Mouse (Mus musculus) right cerebral cortex, adult 2 months (tissue): ENCODE measurements around the gene Rab33b.
A peak's percentile ranks its signal among the peaks of the same experiment; 100 is the strongest.

Source experiments
- DNase-seq, 2 experiments: peaks; one replicate each; pipeline ENCODE4 v3.0.0; 2021 to 2022; ENCODE audit warnings: low spot score in 2 of 2

Rab33b gene

GRCm38 (mm10) chr3:51511983-51512382 lies 28.3 kb downstream of the Rab33b start:
- no peak for DNase-seq

GRCm38 (mm10) chr3:51517467-51517866 lies 33.7 kb downstream of the Rab33b start:
- DNase-seq = no peak

- no peak for DNase-seq
Measured at GRCm38 (mm10) chr3:51517878-51518762, 34.4 kb downstream of the Rab33b start.

GRCm38 (mm10) chr3:51518763-51519121 lies 35.0 kb downstream of the Rab33b start:
- DNase-seq = no peak

GRCm38 (mm10) chr3:51521262-51521661 lies 37.5 kb downstream of the Rab33b start:
- no peak for DNase-seq

DNA sequence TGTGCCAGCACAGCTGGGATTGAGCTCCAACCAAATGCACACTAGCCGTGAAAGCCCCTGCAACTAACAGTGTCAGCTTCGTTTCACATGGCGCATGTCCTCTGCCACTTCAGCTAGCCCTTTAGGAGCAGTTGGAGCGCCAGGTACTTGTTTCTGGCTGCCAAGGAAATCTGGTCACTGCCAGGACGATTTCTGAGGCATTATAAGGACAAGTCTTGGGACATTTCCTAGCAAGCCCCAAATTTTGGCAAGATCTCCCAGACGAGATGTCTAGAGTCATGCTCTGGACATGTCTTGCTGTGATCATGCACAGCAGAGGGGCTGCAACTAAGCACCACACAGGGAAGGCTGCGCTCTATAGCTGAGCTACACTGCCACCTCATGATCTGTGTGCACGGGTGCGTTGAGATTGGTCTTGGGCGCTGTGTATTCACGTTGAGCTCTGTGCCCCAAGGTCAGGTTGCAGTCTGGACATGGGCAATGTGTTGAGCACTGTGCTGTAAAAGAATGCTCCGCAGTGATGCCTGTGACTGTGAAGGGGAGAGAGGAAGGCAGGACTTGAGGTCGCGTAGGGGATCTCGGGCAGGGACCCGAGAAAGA lies 41.6 kb downstream of the Rab33b start:
- DNase-seq = no peak

- DNase-seq = peak; percentile 72 to 75
Measured at GRCm38 (mm10) chr3:51526891-51527290, 43.2 kb downstream of the Rab33b start.

- no peak for DNase-seq
Measured at GRCm38 (mm10) chr3:51531473-51532281, 48.0 kb downstream of the Rab33b start.

DNA sequence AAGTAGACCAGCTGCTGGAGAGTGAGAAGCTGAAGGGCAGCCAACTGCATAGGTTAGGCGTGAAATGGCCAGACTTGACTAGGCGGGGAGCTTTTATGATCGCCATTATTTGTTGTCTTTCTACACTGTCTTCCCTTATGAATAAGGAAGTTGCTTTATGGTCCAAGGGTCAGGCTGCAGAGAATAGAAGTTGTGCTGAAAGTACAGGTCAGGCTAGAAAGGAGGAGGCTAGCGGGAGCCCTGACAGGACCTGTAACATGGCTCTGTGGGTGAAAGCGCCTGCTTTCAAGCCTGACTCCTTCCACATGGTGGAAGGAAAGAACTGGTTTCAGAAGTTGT lies 48.5 kb downstream of the Rab33b start:
- DNase-seq = no peak

- DNase-seq = no peak
Measured at GRCm38 (mm10) chr3:51533573-51533972, 49.9 kb downstream of the Rab33b start.

DNA sequence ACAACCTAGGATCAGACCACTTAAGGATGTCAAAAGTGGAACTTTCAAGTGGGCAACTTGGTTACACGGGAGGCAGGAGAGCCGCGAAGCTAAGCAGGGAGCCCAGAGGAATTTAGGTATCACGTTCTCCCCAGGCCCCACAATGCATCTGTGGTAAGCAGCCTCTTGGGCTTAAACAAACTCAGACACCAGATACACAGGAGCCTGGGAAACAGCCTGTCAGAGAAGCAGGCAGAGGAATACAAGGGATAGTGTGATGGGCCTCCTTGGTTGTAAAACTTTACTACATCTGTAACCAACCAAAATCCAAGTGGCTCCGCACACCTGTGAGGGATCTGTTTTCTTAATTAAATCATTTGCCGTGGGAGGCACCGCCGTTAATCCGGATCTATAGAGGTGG lies 50.3 kb downstream of the Rab33b start:
- DNase-seq = no peak

DNA sequence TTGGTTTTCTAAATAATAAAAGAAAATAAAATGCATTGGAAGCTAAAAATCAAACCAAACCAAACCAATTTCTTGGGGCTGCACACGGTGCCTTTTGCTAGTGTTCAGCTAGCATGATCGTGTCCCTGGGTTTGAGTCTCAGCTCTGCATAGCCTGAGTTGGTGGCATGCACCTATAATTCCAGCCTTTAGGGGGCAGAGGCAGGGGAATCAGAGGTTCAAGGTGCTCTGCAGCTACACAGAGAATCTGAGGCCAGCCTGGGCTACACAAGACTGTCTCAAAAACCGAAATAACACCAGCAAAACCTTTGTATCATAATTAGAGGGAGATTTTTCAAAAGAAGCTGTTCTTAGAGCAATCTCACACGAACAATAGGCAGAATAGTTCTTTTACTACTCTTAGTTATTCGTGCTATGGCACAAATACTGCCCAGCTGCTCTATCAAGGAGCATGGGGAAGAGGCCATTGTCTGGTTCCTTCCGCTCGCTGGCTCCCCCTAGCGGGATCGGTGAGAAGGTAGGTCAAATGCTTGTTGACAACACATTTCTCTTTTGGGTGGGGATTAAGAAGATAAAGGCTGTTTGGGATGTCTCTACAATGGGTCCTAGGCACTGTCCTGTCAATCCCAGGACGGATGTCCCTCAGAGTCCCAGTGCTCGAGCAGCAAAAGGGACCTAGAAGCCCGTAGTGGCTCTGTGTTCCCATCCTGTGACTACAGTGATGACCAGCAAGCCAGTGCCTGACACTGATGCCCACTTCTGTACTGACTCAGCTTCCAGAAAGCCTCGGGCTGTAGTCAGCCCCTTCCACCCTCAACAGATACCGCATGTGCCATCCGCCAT lies 56.1 kb downstream of the Rab33b start:
- peak; percentile 47 to 73 for DNase-seq

DNA sequence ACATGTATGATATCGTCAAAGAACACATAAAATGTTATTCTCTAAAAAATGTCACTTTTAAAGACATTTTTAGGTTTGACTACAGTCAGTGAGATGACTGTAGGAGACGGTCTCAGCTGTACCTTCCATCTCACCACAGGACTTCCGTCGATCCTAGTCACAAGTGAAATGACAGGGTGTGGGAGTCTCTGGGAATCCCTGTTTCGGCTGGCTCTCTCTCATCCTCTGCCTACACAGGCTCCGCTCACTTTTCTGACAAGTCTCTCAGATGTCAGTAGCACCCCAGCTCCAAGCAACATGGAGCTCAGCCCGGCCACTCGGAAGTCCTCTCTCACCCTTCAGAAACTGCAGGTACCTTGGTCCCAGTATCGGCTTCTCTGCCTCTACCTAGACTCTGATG lies 56.9 kb downstream of the Rab33b start:
- no peak for DNase-seq

- no peak for DNase-seq
Measured at GRCm38 (mm10) chr3:51544442-51545128, 60.9 kb downstream of the Rab33b start.
